Mouse (Mus musculus): ENCODE data around the gene Zfp335. TPM values are rescaled to one million over a fixed set of nuclear protein-coding genes. Genes with fewer than 3 reads are reported as not detected.
A peak's percentile ranks its signal among the peaks of the same experiment; 100 is the strongest.

The Zfp335 gene
- total RNA-seq (2021) = 10 to 100 TPM in 1 of 2 experiments, 1 to 10 TPM in 1; 8.5 to 10.0 TPM

DNA sequence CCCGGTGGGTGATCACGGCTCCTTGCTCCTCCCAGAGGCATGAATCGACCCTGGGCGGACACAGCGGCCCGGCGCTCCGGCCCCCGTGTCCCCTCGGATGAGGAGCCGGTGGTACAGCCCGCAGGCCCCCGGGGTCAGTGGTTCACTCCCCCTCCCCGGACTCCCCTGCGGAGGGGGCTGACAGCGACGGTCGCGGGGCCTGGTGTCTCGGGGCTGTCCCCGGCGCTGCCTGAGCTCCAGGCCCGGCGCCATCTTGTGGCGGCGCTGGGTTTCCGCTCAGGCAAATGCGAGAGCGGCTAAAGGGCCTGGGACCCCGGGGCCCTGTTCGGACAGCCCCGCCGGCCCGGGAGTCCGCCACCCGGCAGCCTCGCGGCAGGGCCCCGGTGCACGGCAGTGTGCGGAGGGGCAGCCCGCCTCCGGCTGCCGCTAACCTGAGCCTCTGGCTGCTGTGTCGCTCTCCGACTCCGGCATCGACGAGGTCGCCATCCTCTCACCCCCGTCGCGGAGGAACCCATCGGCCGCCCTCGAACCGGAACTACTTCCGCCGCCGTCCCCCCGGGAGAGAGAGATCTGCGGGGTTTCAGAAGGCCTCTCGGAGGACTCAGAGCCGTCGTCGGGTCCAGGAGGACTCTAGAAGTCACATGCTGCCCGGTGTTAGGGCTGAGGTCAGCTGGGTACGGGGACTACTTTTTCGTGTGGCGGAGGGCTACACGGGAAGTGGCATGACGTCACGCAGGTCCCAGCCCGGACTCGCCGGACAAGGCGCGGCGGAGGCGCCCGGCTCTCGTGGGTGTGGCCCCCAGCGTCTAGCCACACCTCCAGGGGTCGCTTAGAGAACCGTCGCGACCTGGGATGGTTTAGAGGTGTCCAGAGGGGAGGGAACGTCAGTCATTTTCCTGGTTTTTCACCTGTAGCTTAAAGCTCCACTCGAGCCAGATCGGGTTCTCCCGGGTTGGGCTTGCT lies at the start of gene Zfp335:
Gene Zfp335 (minus strand): TSS at position 672 of the 963 bp plus-strand sequence.
- intact Hi-C loops (cut with DNase I) = loop anchor here (1.0 to 5.0 kb wide), 3 partner anchors 32 to 121 kb away; partner anchors contain the start of genes Ctsa, Ncoa5, Neurl2 and Pcif1
- DNase-seq = peak; percentile 89 to 99

DNA sequence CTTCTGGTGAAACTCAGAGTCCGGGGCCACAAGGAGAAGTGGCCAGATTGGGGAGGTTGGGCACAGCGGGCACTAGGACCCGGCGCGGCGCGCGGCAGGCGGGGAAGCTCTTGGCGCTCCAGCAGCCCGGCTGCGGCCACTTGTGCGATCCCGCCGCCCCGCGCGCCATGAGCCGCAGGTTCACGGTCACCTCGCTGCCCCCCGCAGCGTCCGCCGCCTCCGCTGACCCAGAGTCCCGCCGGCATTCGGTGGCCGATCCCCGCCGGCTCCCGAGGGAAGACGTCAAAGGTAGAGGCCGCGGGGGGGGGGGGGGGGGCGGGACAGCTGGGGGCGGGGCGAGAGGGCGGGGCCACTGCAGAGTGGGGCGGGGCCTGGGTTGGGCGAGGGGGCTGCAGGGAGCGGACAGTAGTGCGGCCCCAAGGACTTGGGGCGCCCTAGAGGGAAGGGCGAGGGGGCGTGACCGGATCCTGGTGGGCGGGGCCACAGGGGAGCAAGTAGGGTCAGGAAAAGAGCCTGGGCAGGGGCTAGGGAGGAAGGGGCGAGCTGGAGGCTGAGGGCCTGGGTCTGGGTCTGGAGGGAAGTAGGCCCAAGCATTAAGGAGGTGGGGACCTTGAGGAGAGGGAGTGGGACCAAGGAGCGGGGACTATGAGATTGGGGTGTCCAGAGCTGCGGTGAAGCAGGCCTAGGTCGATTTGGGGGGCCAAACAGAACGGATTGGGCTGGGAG lies 49.3 kb upstream of the Zfp335 start, which contains the start of gene Slc12a5:
Gene Slc12a5 (plus strand): TSS at position 87 of the 726 bp plus-strand sequence.
- intact Hi-C loops (cut with DNase I) = loop anchor here (2.0 to 10.0 kb wide), 3 partner anchors 72 to 524 kb away; no protein-coding TSS in a partner anchor
- DNase-seq = peak; percentile 27 to 43

DNA sequence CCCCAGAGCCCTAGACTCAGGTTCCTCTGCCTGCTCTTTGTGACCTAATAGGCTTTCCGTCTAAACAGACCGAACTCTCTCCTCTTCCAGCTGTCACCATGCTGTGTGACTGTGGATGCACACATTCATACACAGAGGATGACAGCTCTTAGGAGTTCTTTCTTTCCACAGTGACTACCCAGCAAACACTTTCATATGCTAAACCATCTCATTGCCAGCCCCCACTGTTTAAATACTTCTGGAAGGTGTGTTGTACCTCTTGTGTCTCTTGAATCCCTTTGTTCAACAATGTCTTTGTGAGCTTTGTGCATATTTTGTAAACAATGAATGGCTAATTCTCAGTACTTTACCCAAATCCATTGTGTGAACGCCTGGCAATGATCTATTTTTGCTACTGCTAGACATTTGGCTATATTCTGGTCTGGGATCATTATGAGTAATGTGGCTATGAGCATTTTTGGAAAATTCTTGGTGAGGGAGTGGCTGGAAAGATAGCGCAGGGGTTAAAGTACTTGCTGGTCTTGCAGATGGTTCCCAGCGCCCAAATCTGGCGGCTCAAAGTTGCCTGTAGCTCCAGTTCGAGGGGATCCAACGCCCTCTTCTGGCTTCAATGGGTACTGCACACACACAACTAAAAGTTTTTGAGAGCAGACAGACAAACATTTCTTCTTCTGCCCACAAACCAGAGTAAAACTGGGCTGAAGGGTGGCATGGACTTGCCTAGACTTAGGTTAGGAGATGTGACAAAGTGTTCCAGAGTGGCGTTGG lies 46.2 kb upstream of the Zfp335 start:
- intact Hi-C loops (cut with DNase I) = no loop called here

DNA sequence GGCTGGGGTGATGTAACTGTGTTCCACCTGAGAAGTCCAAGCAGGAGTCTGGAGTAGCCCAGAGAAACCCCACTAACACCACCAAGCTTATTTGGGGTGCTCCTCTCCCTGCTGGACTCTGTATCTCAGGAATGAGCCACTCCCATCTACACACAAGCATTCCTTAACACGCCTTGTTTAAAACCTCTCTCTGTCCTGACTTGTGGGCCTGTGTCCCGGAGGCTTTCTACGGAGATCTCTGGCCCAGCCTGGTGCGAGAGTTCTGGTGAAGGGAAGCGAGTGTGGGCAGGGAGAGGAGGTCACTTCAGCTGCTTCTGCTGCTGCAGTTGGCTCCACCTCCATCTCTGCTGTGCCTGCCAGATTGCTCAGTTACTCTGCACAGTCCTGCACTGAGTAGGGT lies 44.6 kb upstream of the Zfp335 start:
- DNase-seq = no peak

More for the DNA sequence above, 46.2 kb upstream of the Zfp335 start:
- no peak for DNase-seq

DNA sequence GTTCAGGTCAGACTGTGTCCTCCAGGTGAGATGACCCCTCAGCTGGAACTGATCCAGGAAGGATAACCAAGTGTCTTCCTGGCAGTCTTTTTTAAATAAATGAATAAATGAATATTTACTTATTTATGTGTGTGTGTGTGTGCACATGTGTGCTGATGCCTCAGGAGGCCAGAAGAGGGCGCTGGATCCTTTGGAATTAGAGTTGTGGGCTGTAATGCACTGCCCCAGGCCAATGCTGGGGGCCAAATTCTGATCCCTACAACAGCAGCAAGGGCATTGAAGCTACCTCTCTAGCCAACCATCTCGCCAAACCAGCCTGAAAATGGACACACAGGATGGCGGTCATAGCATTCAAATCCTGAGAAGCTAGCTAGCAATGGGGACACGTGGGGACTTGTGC lies 44.2 kb upstream of the Zfp335 start:
- intact Hi-C loops (cut with DNase I) = no loop called here
- no peak for DNase-seq

More for the DNA sequence above, 44.6 kb upstream of the Zfp335 start:
- intact Hi-C loops (cut with DNase I) = no loop called here

DNA sequence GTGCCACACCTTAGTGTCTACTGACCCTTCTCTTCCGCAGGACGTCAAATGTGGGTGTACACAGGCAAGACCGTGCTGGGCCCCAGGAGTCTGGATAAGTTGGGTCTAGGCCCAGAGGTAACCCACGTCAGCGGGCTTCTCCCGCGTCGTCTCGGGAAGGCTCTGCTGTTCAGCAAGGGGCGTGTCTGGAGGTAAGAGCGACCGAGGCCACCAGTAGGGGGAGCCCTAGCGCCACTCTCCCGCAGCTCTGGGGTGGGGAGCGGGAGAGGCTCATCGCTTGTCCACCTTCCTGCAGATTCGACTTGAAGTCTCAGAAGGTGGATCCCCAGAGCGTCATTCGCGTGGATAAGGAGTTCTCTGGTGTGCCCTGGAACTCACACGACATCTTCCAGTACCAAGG lies 41.7 kb upstream of the Zfp335 start:
- intact Hi-C loops (cut with DNase I) = loop anchor here (2.0 kb wide), 1 partner anchor 28 kb away; no protein-coding TSS in a partner anchor
- DNase-seq = peak; percentile 78 to 82

DNA sequence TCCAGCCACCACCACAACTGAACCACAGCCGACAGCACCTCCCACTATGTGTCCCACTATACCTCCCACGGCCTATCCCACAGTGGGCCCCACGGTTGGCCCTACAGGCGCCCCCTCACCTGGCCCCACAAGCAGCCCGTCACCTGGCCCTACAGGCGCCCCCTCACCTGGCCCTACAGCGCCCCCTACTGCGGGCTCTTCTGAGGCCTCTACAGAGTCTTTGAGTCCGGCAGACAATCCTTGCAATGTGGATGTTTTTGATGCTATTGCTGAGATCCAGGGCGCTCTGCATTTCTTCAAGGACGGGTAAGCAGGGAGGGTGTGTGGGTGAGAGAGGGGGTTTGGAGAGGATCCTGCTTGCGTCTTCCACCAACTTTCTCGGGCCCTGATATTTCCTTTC lies 40.9 kb upstream of the Zfp335 start:
- intact Hi-C loops (cut with DNase I) = loop anchor here (2.0 kb wide), 1 partner anchor 28 kb away; no protein-coding TSS in a partner anchor
- DNase-seq = no peak

DNA sequence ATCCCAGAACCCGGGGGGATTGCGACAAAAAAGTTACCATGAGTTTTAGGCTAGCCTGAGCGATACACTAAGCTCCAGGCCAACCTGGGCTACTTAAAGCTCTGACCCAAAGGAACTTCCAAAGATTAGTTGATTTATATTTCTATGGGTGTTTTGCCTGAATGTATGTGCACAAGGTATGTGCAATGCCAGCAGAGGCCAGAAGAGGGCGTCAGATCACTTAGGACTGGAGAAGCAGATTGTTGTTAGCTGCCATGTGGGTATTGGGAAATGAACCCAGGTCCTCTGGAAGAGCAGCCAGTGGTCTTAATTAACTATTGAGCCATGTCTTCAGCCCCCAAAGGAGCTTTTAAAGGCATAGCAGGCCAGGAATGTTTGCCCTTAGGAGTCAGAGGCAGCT lies 40.2 kb upstream of the Zfp335 start:
- DNase-seq = no peak
- intact Hi-C loops (cut with DNase I) = loop anchor here (2.0 kb wide), 1 partner anchor 27 kb away; no protein-coding TSS in a partner anchor

DNA sequence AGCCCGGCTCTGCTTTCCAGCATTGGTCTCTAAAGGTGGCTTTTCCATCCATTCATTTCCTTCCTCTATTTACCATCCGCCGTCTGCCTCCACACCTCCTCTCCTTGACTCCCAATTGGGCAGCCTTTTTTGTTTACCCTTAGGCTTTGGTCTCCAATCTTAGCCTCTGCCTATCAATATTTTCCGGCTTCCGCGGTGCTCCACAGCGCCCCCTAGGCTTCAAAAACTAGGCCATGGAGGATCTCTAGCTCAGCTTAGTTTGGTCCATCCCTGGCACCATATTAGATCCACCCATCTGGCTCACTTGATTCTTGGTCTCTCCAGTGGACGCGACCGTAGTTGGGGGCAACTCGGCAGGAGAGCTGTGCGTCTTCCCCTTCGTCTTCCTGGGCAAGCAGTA lies 38.9 kb upstream of the Zfp335 start:
- DNase-seq = no peak
- intact Hi-C loops (cut with DNase I) = no loop called here

DNA sequence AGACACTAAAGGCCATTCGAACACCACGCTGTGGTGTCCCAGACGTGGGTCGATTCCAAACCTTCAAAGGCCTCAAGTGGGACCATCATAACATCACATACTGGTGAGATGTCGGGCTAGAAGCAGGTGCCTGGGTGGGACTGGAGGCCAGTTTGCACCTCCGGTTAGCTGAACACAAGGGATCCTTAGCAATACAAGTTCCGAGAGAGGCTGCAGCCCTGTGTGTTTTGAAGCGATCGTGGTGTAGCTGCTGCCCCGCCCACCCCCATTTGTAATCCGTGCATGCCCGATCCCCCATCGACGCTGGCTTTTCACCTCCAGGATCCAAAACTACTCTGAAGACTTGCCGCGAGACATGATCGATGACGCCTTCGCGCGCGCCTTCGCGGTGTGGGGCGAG lies 37.4 kb upstream of the Zfp335 start:
- intact Hi-C loops (cut with DNase I) = no loop called here

DNA sequence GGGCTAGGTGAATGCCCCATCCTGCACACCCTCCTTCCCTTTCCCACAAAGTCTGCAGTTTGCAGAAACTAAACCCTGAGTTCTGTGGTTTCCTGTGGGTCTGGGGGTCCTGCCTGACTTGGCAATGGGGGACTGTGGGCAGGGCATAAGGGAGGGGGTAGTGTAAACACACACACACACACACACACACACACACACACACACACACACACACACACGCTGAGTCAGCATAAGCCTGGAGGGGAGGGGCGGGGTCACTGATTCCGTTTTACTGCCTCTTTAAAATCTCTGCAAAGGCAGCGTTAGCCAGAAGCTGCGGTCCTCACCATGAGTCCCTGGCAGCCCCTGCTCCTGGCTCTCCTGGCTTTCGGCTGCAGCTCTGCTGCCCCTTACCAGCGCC lies 36.4 kb upstream of the Zfp335 start:
- intact Hi-C loops (cut with DNase I) = no loop called here
- no peak for DNase-seq

More for the DNA sequence above, 37.4 kb upstream of the Zfp335 start:
- DNase-seq = no peak

DNA sequence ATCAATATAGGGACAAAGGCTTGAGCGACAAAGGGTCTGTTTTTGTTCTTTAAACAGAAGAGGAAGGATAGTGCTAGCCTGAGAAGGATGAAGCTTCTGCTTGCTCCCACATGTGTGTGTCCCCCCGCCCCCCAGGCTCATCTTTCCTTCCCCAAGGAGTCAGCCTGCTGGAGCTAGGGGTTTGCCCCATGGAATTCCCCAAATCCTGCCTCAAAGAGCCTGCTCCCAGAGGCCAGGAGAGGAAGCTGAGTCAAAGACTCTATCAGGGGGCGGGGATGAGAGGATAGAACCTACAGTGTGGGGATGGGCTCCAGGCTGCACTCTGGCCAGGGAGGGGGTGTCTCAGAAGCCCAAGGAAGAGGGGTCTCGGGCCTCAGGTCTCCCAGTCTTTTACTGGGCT lies 35.9 kb upstream of the Zfp335 start:
- no peak for DNase-seq
- intact Hi-C loops (cut with DNase I) = no loop called here

DNA sequence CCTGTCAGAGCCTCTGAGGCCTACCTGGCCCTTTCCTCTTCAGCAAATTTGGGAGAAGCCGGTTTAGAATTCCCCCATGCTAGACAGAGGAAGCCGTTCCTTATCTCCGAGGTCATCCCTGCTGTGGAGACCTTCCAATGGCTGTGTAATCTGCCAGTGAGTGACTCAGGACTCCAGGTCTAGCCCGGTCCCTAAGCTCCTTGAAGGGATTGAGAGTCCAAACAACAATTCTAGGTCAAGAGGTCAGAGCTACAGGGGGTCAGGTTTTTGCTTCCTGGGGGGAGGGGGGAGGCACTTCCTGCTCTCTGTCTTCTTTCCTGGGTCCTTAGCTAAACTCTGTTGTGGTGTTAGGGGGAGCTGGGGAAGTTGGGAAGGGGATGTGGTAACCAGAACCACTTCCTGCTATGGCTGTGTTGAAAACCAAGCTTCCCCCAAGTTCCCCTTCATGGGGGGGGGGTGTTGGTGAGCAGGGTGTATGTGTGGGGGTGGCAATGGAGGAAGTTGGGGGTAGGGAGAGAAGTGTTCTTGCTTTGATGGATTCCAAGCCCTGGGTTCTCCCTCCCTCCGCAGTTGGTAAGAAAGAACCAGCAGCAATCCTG lies 31.2 kb upstream of the Zfp335 start:
- intact Hi-C loops (cut with DNase I) = no loop called here
- DNase-seq = no peak

DNA sequence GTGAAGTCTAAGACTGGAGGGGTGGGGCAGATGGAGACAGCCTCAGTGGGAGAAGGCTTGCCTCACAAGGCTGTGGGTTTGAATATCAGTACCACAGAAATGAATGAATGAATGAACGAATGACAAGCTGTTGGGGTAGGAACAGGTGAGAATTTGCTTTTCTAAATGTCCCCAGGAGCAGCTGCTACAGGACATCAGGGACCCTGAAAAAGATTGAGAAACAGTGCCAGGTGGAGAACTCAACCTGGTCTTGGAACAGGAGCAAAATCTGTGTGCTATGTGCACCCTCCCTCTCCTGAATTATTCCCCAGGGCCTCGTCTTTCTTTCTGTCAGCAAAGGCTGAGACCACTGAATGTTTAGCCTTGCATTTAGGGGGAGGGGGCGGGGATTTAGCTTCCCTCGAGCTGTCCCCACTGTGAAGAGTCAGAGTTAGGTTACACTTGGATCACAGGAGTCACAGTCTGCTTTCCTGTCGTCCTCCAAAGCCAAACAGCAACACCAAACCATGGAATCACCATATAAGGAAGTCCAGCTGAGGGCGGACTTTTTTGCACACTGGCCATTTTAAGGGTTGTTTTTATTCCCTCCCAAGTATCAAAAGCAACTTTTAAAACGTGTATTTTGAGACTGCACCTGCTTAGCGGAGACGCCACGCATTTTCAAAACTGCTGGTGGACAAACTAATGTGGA lies 28.7 kb upstream of the Zfp335 start, which contains the start of gene Mmp9:
Gene Mmp9 (plus strand): TSS at position 641 of the 691 bp plus-strand sequence.
- intact Hi-C loops (cut with DNase I) = no loop called here
- no peak for DNase-seq

DNA sequence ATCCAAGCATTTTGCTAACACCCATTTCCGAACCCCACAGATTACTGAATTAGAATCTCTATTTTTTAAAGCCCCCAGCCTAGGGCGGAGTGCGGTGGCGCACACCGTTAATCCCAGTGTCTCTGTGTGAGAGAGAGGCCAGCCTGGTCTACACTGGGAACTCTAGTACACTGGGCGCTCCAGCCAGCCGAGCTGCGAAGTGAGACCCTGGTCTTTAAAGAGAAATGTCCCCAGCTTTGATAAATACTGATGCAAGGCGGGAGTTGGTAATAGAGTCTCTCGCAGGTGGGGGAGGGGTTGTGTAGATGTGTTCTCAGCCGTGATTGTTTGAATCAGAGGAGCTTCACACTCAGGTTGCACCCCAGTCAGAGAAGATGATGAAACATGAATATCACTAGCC lies 27.5 kb upstream of the Zfp335 start:
- intact Hi-C loops (cut with DNase I) = no loop called here
- DNase-seq = no peak

DNA sequence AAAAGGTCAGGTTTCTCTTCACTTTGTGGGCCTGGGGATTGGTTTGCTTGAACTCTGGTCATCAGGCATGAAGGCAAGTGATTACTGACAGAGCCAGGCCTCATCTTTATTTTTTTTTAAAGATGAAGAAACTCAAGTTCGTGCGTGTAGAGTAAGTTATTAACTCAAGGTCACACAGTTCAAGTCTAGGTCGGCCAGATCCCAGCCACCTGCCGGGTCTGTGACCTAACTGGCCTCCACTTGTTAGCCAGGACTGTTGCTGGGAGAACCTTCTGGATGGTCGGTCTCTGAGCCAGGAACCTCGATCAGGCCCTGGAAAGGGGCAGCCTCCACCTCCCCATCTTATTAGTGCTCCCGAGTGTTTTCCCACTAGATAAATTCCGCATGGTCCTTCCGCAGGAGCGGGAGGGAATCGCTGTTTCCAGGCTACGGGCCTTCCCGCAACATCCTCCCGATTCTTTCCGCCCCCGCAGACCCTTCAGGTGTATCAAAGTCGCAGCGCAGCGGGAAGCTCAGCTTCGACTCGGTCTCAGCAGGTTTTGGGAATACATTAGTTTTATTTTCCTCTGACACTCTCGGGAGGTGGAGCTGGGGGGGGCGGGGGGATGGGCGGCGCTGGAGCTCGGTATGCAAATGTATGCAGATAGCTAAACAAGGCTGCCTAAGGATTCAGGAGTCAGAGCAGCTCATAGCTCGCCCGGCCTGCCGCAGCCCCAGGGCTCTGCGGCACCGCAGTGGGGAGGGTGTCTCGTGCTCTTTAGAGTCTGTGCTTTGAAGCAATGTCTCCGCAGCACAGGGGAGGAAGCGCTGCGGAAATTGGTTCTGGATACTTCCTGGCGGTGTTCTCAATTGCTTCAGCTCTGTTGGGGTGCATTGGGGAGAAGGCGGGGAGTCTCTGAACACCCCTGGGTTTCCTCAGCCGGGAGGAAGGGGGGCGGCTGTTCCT lies 26.9 kb upstream of the Zfp335 start:
- DNase-seq = peak; percentile 40 to 45
- intact Hi-C loops (cut with DNase I) = no loop called here

DNA sequence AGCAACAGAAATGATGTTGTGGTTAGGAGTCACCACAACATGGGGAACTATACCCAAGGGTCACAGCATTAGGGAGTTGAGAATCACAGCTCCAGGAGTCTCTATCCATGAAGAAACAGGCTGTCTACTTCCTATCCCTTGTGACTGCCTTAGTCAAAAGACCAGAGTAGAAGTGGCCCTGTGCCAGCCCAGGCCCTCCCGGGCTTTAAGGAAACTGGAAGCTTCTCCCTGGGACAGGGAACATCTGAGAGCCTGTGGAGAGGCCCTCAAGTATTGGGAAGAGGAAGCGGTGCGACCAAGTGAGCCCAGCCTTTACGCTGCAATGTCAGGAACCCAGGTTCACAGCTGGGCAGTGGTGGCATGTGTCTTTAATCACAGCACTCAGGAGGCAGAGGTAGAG lies 24.4 kb upstream of the Zfp335 start:
- intact Hi-C loops (cut with DNase I) = no loop called here
- DNase-seq = no peak

DNA sequence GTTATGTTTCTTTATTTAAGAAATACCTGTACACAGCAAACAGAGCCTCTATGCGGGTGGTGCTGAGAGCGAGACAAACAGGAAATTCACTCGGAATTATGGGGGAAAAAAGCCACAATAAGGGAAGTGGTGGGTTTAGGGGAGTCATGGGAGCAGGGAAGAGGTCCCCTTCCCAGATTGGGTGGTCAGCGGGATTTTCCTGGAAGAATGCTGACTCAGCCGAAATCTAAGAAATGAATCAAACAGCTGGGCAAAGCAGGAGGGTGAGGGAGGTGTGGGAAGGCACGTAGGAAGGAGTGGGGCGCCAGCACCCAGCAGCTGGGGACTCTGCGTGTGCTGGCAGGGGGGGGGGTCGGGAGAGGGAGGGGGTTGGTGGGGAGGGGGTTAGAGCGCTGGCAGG lies 22.0 kb upstream of the Zfp335 start:
- no peak for DNase-seq
- intact Hi-C loops (cut with DNase I) = no loop called here
